Mouse (Mus musculus): Measurements from ENCODE around the gene Gstt4. TPM values are rescaled to one million over a fixed set of nuclear protein-coding genes. Genes with fewer than 3 reads are reported as not detected.
"Not testable (repeated sequence)": the region's sequence is repeated elsewhere in the genome, so short reads cannot be mapped to it uniquely, and the experiment has no call there.

Gstt4 gene
- total RNA-seq, 1 experiment from 2014 or later = not detected

DNA sequence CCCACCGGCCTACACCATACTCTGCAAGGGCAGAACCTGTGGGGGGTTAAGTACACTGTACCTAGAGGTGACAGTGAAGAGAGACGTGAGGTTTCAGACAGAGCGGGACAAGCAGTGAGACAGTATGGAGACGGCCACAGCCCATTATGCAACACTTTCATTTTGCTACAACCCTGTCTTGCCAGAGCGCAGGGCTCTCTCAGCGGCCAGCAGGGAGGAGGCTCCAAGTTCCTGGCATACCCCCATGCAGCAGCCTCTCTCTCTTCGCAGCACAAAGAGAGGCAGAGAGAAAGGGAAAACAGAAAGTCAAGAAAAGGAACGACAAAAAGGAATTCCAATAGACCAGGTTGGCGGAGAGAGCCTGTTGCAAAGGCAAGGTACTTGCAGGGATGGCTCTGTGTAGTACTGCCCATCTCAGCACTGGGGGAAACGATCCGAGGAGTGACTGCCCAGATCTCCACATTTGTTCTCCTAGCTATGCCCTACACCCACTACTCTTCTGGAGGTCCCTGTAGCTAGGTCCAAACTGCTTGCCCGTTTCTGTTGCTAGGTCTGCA, 24.6 kb downstream of the Gstt4 start:
- ATAC-seq (ENCODE audit: extremely low read depth, insufficient number of reproducible peaks, low FRiP score, poor library complexity, severe bottlenecking) = peak; percentile 49; the same call in 1 of the 2 replicates

DNA sequence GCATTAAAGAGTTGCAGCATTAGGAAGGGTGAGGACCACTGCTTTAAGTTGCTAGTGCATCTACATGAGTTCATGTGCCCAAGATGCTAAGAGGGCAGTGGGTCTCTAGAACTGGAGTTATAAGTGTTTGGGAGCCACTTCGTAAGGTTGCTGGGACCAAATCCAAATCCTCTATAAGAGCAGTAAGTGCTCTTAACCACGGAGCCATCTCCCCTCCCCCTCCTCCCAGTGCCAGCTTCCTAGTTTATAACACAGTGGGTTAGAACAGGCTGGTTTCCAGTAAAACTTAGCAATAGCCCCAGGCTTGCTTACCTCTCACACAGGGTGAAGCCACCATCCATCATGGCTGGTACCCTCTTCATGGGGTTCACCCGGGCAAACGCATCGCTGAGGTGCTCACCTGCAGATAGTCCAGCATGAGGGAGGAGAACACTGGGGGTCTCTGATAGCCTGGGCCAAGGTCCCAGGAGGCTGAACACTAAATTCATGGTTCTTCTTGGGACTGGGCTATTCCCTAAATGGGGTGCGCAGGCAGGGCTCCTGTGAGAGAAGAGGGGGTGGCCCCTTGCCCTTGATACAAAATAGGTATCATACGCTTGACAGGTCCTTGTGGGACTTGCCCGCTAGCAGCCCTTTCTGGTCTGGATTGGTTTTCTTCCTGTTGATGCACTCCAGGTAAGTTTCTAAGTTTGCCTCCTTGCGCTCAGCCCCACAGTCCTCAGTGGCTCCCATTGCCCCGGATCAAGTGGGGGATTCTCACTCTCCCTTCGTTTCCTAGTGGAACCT, 25.4 kb downstream of the Gstt4 start:
- ATAC-seq (ENCODE audit: extremely low read depth, insufficient number of reproducible peaks, low FRiP score, poor library complexity, severe bottlenecking) = no peak

DNA sequence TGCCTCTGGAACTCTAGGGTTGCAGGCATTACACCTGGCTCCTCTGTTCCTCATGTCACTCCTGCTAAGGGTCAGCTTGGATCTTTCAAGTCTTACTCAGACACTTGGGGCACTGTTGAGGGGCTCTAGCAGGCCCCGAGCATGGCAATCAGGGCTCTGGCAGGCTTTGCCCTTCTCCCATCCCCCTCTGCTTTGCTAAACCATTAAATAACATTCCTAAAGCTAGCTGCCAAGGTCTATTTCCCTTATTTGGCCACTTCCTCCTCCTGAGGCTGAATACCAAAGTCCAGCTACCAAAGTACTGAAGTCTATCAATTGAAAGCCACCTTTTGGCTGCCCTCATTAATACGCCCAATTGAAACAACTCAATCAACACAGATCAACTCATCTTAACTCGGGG, 27.5 kb downstream of the Gstt4 start:
- ATAC-seq (ENCODE audit: extremely low read depth, insufficient number of reproducible peaks, low FRiP score, poor library complexity, severe bottlenecking) = no peak

DNA sequence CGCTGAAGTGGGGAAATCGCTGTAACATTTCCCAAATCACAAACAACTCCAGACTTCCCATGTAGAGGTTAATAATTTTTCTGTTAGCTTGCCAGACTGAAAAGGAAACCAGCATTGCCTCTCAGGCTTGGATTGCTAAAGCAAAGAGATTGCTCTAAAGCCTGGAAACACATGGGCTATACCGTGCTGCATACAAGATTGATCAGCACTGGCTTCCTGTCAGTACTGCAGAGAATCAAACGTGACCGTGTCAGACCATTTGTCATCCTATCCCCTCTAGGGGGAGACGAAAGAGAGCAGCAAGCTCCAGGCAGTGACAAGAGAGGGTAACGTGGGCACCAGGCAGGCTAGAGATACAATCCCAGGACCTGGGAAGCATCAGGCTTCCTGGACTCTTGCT, 31.6 kb downstream of the Gstt4 start:
- ATAC-seq (ENCODE audit: extremely low read depth, insufficient number of reproducible peaks, low FRiP score, poor library complexity, severe bottlenecking) = no peak

DNA sequence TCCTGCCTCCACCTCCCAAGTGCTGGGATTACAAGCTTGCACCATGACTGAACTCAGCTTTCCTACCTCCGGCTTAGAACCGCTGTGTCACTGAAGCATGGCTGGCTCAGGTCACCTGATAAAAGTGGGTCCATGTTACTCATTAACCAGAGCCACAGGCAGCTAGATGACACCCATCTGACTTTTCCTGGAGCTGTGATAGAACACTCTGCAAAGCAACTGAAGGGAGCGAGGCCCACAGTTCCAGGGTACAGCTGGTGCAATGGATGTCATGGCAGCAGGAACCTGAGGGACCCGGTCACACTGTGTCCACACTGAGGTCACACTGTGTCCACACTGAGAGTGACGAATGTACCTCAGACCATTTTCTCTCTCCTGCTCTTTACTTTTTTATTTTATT, 32.5 kb downstream of the Gstt4 start:
- ATAC-seq (ENCODE audit: extremely low read depth, insufficient number of reproducible peaks, low FRiP score, poor library complexity, severe bottlenecking) = no peak

DNA sequence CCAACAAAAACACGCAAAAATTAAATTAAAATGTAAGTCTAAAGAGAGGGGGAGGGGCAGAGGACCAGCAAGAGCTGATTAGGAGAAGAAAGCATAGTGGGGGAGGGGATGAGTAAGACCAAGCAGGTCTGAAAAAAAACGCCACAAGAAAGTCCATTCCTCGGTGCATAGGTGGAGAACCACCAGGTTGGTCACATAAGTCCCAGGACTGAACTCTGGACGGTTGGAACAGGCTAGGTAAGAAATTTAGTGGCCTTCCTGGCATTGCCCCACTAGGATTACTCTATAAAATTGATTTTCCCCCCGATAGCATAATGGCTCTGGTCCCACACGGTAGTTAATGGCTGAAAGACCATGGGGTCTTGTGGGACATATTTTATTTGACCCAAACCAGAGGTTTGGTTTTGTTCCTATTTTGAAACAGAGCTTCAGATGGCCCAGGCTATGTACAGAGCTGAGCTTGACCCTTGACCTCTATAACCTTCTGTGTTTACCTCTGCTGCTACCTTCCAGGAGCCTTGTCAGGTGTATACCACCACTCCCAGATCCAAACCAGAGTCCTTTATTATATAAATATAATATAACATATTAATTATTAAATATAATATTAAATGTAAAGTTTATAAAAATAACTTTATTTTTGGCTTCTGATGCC, 33.1 kb downstream of the Gstt4 start:
- ATAC-seq (ENCODE audit: extremely low read depth, insufficient number of reproducible peaks, low FRiP score, poor library complexity, severe bottlenecking) = no peak

DNA sequence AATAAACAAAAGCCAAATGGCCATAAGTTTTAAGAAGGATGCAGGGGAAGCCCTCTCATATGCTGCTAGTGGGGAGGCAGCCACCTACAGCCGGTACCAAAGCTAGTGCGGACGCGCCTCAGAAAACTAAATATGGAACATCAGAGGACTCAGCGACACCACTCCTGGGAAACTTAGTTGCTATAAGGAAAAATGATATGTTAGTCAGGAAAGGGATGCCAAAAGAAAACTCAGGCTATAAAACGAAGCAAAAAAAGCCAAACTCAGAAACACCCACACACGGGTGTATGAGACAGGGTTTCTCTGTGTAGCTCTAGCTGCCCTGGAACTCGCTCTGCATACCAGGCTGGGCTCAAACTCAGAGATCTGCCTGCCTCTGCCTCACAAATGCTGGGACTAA, 34.1 kb downstream of the Gstt4 start:
- ATAC-seq (ENCODE audit: extremely low read depth, insufficient number of reproducible peaks, low FRiP score, poor library complexity, severe bottlenecking) = no peak

DNA sequence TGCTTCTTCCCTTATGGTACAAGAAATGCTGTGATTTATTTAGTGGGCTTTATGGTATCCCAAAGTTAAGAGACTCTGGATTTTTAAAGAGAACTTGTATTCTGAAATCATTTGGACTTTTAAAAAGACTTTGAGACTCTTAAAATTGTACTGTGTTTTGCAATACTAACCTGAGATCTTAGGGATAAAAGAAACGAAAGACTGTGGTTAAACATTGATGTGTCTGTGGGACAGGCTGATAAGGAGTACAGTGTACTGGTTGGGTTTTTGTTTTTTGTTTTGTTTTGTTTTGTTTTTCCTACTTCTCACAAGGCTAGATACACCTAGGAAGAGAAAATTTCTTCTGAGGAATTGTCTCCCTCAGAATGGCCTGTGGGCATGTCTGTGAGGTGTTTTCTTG, 36.9 kb downstream of the Gstt4 start:
- ATAC-seq (ENCODE audit: extremely low read depth, insufficient number of reproducible peaks, low FRiP score, poor library complexity, severe bottlenecking) = no peak

DNA sequence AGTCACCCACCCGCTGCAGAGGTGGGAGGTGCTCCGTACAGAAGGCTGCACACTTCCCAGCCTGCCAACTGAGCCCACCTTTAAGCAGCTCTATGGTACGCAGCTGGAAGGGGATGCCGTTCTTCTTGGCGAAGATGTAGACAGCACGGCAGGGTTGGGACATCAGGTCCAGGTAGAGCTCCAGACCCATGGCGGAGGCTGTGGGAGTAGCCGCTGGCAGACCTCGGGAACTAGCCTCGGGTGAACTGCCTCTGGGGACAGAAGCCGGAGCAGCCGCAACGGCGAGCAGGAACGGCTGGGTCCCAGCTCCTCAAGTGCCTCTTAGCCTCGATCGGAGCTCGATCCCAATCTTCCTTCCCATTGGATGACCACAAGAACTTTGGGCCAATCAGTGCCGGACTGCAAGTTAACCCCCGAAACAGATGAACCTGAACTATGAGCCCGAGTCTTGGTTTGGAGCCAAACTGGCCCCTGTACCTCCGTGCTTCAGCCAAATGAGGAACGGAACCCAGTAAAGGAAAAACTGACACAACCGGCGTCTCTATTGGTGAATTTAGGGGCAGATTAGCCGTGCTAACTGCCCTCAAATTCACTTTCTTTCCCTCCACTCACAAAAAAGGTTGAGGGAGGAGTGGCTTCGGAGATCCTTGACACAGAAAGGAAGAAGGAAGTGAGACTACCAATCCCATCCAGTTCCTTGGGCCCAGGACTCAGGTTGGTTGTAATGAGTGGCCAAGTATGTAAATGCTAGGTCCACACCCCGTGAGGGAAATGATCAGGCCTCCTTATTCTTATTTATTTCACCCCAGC, 41.4 kb downstream of the Gstt4 start, which contains the start of the genes Gm20441 and Gstt3:
Gm20441 (minus strand) TSS at position 186 of the 810 bp plus-strand sequence.
Gstt3 (minus strand) TSS at position 646 of the 810 bp plus-strand sequence.
- ATAC-seq (ENCODE audit: extremely low read depth, insufficient number of reproducible peaks, low FRiP score, poor library complexity, severe bottlenecking) = no peak

DNA sequence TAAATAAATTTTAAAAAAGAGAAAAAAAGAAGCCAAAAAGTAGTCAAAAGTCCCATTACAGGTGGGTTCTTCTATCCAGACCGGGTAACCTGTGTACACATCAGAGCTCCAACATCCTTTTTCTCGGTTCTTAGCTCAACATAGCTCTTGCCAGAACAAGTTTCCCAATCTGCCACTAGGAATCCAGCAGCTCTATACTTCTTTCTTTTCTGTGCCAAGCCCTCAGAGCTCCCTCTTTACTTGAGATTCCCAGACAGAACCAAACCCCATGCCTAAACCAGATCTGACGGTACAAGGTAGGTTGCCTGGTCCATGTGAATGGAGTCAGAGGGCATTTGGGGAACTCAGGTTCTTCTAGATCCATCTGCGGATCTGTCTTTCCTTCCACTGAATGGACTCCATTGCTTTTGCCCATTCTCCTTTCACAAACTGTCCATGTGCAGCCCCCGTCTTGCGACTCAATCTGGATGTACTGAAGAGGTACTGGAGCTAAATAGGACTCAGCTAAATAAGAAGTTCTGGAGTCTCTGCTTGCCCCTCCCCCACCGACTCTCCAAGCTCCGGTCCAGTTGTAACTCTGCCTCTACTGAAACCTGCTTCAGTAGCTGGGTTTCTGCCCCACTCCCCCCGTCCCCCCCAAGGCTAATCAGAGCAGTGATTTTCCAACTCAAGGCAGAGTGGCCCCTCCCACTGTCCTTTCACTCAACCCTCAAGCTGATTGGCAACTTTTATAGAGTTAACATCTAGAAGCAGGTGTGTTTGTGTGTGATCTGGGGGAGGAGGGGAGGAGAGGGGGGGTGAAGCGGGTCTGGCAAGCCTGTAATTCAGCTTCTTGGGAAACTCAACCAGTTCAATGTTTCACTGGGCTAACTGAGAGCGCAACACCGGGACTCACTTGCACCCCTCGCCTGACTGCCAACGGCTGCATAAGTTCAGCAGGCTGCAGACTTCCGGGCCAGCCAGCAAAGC, 42.9 kb downstream of the Gstt4 start:
- no peak for ATAC-seq (ENCODE audit: extremely low read depth, insufficient number of reproducible peaks, low FRiP score, poor library complexity, severe bottlenecking)

DNA sequence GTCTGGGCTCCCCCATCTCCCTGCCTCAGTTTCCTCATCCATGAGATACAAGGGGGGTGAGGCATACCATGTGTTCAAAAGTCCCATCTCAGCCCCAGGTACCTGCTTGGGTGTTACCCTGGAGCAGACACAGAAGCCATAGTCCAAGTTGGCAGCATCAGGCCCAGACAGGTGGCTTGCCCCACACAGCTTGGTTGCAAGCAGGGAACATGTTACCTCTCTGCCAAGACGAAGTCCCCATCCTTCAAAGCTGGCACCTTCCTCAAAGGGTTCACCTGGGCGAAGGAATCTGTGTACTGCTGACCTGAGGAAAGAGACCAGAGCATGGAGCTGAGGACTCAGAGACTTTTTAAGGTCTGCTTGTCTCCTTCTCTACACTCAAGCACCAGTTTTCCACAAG, 44.5 kb downstream of the Gstt4 start:
- ATAC-seq (ENCODE audit: extremely low read depth, insufficient number of reproducible peaks, low FRiP score, poor library complexity, severe bottlenecking) = no peak

DNA sequence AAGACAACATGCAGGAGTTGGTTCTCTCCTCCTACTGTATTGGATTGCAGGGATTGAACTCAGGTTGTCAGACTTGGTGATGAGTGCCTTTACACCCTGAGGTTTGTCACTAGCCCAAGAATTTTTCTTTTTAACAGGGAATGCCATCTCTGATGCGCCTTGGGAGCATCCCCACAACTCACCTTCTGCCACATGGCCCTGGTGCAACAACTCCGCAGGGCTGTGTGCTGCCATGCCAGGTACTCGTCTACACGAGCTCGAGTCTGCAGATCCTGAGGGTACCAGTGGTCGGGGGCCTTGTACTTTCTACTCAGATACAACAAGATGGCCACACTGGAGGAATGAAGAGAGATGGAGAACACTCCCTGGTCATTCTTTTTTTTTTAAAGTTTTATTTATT, 45.8 kb downstream of the Gstt4 start:
- no peak for ATAC-seq (ENCODE audit: extremely low read depth, insufficient number of reproducible peaks, low FRiP score, poor library complexity, severe bottlenecking)

DNA sequence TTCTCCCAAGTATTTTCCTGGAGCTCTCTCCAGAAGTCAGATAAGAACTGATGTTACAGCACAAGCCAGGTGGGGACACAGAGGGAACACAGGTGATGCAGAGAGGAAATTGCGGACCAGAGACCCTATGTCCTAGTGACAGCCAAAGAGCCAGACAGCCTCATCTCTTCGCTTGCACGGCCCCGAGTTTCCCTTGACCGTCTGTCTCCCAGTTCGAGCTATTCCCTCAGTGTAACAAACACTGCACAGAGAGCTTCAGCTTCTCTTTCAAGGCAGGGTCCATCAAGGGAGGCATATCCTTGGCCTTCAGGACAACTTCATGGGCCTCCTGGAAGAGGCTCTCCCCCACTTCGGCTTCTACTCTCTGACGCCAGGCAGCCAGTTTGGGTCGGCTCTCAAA, 47.8 kb downstream of the Gstt4 start:
- ATAC-seq (ENCODE audit: extremely low read depth, insufficient number of reproducible peaks, low FRiP score, poor library complexity, severe bottlenecking) = no peak

DNA sequence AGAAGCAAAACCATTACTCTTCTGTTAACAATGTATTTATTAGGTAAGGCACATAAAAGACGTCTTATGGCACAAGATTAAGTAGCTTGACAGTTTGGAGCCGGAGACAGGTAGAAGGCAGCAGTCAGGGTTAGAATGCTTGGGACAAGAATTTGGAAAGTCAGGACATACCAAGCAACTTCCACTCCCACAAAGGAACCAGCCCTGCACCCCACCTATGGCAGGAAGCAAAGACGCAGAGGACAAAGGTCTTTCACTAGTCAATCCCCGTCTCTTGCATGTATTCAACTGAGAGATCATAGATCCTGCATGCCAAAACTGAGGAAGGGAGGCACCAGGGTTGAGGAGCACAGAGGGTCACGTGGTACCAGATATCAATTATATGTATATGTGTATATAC, 48.2 kb downstream of the Gstt4 start:
- no peak for ATAC-seq (ENCODE audit: extremely low read depth, insufficient number of reproducible peaks, low FRiP score, poor library complexity, severe bottlenecking)

DNA sequence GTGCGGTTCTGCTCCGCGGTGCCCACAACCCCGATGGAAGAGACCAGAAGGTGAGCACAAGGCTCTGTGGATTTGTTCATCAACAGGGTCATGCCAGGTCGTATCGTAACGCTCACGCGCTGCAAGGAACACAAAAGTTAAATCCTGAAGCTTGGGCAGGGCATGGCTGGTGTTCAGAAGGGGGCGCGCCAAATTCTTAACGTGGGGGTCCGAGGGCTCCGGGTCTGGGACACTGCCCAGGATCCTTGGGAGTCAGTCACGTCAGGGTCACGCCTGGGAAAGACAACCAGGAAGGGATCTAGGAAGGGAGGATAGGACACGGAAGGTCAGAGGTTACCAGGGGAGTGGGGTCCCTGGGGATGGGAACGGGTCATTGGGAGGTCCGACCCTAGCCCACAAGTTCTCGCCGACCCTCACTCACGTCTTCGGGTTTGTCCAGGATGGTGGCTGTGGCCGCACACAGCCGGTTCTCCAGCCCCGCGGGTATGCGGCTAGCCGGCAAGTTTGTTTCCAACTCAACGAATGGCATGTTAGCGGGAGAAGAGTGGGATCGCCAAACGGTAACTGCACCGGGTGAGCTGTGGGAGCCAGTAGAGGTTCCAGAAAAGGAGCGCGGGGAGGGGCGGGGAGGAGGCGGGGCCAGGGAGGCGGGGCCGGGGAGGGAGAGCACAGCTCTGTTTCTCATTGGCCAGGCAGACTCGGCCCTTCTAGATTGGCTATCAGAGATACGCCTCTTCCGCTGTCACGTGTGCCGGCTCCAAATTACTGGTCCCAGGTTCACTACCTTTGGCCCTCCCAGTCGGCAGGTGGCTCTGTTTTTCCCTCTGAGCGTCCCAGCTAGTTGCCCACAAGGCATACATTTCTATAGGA, 49.3 kb downstream of the Gstt4 start, which contains the start of gene Ddt:
Ddt (minus strand) TSS at position 620 of the 870 bp plus-strand sequence.
- peak; percentile 96 for ATAC-seq (ENCODE audit: extremely low read depth, insufficient number of reproducible peaks, low FRiP score, poor library complexity, severe bottlenecking)

DNA sequence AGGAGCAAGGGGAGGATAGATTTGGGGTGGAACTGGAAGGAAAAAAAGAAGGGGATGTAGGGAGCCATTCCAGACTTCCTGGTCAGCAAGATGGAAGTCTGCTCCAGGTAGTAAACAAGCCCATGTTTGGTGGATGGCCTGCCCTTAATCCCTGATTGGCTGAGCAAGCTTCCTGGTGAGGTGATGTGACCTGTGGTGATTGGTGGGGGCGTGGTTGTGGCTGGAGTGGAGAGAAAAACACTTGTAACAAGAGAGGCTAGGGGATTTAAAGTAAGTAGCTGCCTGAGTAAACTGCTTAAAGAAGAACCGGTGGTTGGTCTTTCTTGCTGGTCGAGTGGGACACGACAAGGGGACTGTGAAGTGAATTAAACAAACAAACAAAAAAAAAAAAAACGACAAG, 54.6 kb downstream of the Gstt4 start:
- not testable (repeated sequence) for ATAC-seq (ENCODE audit: extremely low read depth, insufficient number of reproducible peaks, low FRiP score, poor library complexity, severe bottlenecking)

DNA sequence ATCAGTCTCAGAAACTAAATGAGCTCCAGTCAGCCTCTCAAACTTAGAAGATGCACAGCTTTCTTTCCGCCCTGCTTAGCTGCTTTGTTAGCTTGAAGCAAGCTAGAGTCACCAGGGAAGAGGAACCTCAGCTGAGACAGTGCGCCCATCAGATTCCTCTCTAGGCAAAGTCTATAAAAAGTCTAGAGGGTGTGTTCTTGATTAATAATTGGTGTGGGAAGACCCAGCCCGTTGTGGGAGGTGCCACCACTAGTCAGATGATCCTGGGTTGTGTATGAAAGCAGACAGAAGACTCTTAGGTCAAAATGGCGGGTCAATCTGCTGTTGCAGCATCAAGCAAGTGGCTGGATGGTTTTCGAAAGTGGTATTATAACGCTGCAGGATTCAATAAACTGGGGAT, 55.5 kb downstream of the Gstt4 start:
- ATAC-seq (ENCODE audit: extremely low read depth, insufficient number of reproducible peaks, low FRiP score, poor library complexity, severe bottlenecking) = no peak
